Mouse (Mus musculus): ENCODE measurements around the gene Slc25a39.
A peak's percentile ranks its signal among the peaks of the same experiment; 100 is the strongest.

- no peak for TF ChIP-seq CTCF (IDR thresholded peaks at IDR 0.05; ENCODE audit: extremely low read depth, insufficient read depth, insufficient read length, insufficient replicate concordance)
- TF ChIP-seq POLR2A (IDR thresholded peaks at IDR 0.05; ENCODE audit: low read depth, low read length), result peak; percentile 9
These were observed 579 bp downstream of the Slc25a39 start for GRCm38 (mm10) chr11:102406900-102407833.
